Mouse (Mus musculus) lung, postnatal 14 days (tissue): ENCODE data around the gene Aadacl4.
"Not testable (repeated sequence)": the region's sequence is repeated elsewhere in the genome, so short reads cannot be mapped to it uniquely, and the experiment has no call there.

Experiments used
- DNase-seq: peaks from one replicate; pipeline ENCODE4 v3.0.0; 2021

The Aadacl4 gene

GRCm38 (mm10) chr4:144613407-144613806, at the start of gene Aadacl4:
Gene Aadacl4, plus strand, starts transcription at chr4:144613707.
- DNase-seq, result no peak

GRCm38 (mm10) chr4:144565034-144565433, 48.5 kb upstream of the Aadacl4 start, which contains the start of gene Gm13124:
Gene Gm13124, minus strand, starts transcription at chr4:144565134.
- DNase-seq, result no peak

GRCm38 (mm10) chr4:144567752-144568151, 45.8 kb upstream of the Aadacl4 start:
- DNase-seq, result no peak

DNA sequence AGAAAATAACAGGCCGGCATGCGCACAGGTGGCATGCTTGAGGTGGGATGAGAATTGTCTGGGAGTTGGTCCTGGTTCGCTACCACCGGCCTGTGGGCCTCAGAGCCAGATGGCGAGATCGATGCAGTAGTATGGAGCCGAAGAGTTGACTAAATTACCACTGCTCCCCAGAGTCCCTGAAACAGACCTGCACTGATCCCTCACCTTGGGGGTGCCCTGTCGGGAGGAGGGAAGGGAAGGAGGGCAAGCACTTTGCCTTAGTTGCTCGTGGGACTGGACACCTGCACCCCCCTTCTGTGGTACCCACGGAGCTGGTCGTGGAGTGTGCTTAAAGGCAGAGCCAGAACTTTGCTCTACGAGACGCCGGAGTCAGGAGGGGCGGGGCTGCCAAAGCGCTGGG, 27.3 kb upstream of the Aadacl4 start:
- not testable (repeated sequence) for DNase-seq

DNA sequence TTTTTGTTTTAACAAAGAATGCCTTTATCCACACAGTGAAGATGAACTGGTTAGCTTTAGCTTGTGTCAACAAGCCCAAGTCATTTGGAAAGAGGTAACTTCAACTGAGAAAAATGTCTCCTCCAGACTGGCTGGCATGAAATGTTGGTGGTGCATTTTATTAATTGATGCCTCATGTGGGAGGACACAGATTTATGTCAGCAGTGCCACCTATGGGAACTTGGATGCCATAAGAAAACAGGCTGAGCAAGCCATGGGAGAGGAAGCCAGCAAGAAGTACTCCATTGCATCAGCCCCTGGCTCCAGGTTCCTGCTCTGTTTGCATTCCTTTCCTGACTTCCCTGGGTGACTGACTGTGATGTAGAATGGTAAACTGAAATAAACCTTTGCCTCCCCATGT, 20.7 kb upstream of the Aadacl4 start:
- no peak for DNase-seq

GRCm38 (mm10) chr4:144614586-144614985, 1.1 kb downstream of the Aadacl4 start:
- no peak for DNase-seq

GRCm38 (mm10) chr4:144638263-144638662, 24.8 kb downstream of the Aadacl4 start:
- no peak for DNase-seq
